Mouse (Mus musculus) lung, postnatal 4 days (tissue): ENCODE data around the gene Gclc.
A peak's percentile ranks its signal among the peaks of the same experiment; 100 is the strongest.

ENCODE experiments used
- DNase-seq, 2 experiments: peaks; one replicate each; pipeline ENCODE4 v3.0.0; 2021

Gene Gclc

DNA sequence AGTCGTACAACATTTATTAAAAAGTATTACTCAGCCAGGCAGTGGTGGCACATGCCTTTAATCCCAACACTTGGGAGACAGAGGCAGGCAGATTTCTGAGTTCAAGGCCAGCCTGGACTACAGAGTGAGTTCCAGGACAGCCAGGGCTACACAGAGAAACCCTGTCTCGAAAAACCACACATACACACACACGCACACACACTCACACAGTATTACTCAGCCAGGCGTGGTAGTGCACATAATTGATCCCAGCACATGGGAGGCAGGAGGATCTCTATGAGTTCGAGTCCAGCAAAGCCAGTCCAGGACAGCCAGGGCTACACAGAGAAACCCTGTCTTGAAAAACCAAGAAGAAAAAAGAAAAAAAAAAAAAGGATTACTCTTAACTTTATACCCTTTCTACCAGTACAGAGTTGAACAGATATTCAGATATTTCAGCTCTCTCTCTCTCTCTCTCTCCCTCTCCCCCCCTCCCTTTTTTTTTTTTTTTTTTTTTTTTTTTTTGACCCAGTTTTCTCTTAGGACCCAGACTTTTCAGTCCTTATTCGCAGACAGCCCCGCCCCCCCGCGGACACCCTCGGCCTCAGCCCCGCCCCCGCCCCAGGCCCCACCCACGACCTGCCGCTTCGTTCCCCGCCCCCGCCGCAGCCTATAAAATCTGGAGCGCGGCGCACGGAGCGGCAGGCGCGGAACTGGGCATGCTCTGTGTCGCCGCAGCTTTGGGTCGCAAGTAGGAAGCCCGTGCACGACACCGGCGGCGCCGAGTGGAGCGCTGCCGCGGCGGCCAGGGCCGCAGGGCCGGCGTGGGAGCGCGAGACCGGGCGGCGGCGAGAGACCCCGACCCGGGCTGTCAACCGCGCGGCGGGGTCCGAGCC is at the start of gene Gclc:
Gene Gclc (plus strand): TSS at position 683 of the 875 bp plus-strand sequence.
- DNase-seq = peak; percentile 93 to 95

GRCm38 (mm10) chr9:77706515-77706914 is 47.8 kb upstream of the Gclc start:
- no peak for DNase-seq

DNA sequence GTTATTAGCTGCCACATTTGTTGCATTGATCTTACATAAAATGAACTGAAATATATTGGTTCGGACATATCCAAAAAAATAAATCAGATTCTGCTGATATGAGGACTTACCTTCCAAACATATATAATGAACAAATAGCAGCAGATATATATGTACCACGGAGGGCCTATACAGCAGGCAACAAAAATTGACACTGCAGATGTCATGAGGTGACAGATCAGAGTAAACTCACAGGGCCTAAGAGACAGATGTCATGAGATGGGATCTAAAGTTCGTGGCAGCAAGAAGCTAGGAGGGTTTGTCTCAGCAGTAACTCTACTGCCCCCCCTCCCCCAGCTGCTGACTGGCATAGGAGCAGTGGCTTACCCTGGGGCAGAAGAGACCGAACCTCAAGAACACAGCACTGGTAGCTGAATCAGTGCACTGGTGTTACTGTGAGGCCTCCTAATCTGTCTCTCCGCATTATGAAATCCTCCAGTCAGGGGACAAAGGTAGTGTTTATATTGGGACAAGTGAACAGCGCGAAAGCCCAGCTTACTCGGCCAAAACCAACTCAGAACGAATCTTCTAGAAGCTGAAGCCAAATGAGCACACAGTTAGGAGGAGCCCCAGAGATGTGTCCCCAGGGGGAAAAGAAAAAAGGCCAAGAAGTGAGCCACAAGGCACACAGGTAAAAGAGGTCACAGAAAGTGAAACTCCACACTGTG is 46.7 kb upstream of the Gclc start:
- DNase-seq = no peak

DNA sequence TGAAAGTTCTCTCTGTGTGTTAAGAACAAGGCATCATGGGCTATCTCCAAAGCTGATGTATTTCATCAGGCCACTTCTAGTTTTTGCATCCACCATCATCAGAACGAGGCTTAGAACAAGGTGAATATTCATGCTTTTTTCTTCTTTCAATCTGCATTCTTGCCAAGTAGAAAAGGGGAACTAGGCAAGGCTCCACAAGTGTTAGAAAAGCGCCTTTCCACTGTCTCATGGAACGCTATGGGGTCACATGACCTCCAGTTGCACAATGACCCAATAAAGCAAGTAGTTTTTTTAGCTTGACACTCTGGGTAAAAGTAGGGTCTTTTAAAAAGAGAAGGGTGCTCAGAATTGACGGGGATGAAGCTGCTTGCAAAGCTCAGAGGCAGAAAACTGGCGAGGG is 45.4 kb upstream of the Gclc start:
- no peak for DNase-seq

GRCm38 (mm10) chr9:77711021-77711569 is 43.2 kb upstream of the Gclc start:
- DNase-seq = no peak

DNA sequence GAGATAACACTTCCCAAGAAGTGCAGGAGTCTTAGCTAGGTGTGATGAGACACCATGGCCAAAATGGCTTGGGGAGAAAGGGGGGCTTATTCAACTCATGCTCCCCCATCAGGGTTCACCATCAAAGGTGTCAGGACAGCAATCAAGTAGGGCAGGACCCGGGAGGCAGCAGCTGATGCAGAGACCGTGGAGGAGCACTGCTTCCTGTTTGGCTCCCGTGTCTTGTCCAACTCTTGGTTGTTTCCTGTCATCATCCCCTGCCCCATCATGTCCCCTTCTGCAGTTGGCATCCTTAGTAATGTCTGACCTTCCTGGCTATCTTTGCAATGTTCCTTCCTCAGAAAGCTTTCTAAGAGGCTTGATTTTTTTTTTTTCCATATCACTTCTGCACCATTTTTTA is 41.5 kb upstream of the Gclc start:
- DNase-seq = no peak

- no peak for DNase-seq
Observed at GRCm38 (mm10) chr9:77713301-77713700, 41.0 kb upstream of the Gclc start.

DNA sequence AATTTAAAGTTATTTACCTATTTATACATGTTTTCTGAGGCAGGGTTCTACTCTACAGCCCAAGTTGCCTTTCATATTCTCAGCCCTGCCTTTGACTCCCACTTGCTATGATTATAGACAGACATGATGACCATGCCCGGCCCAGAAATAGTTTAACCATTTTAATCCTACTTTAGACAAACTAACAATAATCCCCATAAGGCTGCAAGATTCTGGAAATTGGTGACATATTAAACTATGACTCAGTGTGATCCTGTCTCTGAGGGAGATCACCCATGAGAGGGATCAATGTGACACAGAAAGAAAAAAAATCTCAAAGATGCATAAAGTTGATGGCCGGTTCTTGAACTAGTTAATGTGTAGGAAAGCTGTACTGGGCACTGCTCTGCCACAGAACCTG is 39.1 kb upstream of the Gclc start:
- DNase-seq = no peak

- no peak for DNase-seq
Observed at GRCm38 (mm10) chr9:77716009-77716408, 38.3 kb upstream of the Gclc start.

DNA sequence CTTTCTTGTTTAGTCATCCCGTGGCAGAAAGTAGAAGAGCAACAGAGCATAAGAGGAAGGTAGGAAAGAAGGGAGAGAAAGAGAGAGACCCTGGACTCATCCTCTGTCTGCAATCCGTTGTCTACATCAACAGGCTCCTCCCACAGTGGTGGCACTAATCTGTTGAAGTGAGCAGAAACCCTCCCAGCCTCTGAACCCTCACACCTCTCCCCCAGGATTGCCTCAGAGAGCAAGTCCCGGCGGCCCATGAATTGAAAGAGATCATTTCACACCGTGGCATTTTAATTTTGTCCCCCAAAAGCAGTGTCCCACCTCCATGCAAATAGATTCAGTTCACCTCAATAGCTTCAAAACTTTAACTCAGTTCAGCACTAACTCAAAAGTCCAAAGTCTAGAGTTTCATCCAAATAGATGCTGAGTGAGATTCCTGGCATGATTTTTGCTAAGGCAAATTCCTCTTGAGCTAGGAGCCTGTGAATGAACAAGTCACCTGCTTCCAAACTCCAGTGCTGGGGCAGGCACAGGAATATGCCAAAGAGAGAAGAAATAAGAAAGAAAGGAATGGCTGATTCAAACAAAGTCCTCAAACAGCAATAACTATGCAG is 36.4 kb upstream of the Gclc start:
- DNase-seq = no peak

DNA sequence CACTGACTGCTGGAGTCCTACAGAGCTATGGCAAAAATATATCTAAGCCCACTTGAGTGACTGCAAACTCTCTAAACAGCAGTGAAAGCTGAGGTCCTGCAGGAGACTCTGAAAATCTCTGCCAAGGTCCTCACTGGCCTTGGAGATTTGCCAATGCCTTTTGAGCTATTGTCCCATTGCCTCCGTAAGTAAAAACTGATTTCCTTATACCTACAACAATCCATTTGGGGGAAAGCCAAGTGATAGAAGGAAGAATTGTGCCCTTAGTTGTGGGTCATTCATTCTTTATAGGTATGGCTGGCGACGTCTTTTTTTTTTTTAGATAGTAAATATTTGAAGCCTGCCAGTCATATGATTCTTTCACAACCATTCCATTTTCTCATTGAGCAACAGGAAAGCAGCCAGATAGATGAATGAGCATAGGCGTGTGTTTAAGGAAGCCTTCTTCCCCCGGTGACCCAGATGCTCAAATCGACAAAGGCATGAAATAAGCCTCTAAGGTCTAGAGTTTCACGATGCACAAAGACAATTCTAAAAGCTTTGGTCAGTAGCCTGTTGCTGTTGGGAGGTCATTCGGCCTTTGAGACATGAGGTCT is 35.4 kb upstream of the Gclc start:
- no peak for DNase-seq

DNA sequence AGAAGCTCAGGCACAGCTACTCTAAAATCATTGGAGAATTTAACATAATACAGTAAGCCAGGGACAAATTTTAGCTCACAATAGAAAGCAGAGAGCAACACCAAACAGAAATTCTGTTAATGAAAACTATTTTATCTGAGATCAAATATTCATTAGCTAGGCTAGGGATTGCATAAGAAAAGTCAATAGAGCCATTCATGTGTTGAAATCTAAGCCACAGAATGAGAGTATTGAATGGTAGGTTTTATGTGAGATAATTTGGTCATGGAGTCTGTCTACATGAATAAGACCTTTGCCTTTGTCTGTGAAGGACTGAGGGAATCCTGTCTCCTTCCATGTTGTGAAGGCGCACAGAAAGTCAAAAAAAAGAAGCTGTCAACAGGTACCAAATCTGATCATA is 34.7 kb upstream of the Gclc start:
- no peak for DNase-seq

- no peak for DNase-seq
Observed at GRCm38 (mm10) chr9:77722381-77722780, 32.0 kb upstream of the Gclc start.

GRCm38 (mm10) chr9:77724216-77724615 is 30.1 kb upstream of the Gclc start:
- DNase-seq = no peak

- no peak for DNase-seq
Observed at GRCm38 (mm10) chr9:77725448-77725847, 28.9 kb upstream of the Gclc start.

DNA sequence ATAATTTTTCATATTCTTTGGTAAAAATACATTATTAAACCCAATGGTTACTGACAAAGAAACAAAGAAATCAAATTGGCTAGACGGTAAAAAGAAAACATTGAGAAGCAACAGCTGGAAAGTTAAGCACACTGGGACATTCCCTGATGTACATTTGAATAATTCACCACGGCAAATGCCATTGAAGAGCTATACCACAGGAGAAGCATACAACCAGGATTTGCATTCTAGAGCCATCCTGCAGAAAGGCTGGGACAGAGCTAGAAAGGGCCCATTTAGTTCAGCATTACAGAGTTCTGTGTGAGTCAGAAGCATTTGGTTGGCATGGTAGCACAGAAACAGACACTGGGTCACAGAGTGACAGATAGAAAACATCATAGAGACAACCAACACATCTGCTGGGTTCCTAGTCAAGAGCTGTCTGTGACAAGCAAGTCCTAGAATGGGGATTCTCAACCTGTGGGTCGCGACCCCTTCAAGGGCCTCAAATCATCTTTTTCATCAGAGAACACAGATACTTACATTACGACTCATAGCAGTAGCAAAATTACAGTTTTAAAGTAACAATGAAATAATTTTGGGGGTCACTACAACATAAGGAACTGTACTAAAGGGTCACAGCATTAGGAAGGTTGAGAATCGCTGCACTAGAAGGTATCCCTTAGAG is 28.2 kb upstream of the Gclc start:
- DNase-seq = no peak

GRCm38 (mm10) chr9:77727012-77727411 is 27.3 kb upstream of the Gclc start:
- no peak for DNase-seq

DNA sequence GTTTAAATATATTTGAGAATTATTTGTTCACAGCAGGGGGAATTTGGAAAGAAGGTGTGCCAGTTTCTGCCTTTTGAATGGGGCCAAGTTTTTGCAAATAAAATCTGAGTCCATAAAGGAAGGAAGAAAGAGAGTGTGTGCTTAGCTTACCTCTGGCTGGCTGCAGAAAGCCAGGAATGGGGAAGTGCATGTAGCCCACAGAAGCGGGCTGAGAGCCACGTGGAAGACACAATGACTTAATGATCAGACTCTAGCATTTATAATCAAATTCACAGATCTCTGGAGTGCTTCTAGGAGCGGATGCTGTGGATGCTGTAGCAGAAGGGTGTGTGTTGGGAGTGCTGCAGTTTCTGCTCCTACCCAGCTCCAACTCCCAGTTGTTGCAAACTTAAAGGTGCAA is 22.3 kb upstream of the Gclc start:
- DNase-seq = no peak

DNA sequence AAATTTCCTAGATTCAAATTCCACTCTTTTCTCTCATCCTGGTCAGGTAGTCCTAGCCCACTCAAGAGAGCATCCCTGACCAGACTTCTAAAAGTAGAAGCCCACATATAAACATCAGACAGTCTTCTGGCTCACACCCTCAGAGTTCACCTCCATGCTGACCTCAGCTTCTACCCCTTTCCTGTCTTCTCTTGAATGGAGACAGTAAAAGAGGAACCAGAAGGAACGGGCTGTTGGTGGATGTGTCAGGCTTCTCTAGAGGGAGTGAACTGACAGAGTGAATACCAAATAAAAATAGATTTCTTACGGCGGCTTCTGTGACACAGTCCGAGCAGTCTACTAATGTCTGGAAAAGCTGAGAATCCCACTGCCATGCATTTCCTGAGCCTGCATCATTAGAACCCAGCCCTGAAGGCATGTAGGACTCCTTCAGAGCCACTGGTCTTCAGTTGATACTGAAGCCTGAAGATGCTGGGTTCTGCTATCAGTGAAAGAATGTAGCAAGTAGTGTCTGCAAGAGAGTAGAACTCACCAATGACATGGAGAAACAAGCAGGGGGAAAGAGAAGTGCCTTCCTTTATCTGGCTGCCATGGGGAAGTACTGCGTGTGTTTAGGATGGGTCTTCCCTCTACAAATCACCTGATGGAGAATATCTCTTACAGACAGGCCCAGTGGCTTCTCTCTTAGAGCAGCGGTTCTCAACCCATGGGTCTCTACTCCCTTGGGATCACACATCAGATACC is 16.9 kb upstream of the Gclc start:
- no peak for DNase-seq

- DNase-seq = no peak
Observed at GRCm38 (mm10) chr9:77741452-77741851, 12.9 kb upstream of the Gclc start.

GRCm38 (mm10) chr9:77744798-77745197 is 9.5 kb upstream of the Gclc start:
- DNase-seq = peak in 1 of 2 experiments; percentile 27

DNA sequence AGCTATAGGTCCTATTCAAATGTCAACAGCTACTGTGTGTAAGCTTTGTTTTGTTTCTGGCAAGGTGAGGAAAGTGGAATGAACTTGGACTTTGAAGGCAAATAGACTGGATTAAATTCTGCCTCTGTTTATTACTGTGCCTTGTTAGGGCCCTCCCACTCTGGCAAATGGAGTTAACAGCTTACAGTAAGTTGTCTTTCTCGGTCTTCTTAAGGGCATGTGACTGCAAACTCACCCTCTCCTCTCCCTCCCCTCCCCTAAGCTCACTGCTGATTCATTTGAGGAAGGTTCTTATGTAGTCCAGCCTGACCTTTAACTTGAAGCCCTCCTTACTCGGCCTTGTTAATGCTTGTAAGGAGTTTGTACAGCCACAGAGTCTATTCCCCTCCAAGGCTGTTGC is 8.0 kb upstream of the Gclc start:
- no peak for DNase-seq
